Mouse (Mus musculus) megakaryocyte, embryonic 14.5 days (primary cell): ENCODE data around the gene Cdh6.

Source experiments
- FLI1 ChIP-seq: IDR thresholded peaks from 2 replicates; pipeline ENCODE4 v1.6.1; 2012; ENCODE audit warnings: low read length, inconsistent platforms, mixed read lengths
- GATA1 ChIP-seq: IDR thresholded peaks from 3 replicates; pipeline ENCODE4 v1.6.1; 2012; ENCODE audit warnings: mixed read lengths, low read length, inconsistent platforms, borderline replicate concordance

DNA sequence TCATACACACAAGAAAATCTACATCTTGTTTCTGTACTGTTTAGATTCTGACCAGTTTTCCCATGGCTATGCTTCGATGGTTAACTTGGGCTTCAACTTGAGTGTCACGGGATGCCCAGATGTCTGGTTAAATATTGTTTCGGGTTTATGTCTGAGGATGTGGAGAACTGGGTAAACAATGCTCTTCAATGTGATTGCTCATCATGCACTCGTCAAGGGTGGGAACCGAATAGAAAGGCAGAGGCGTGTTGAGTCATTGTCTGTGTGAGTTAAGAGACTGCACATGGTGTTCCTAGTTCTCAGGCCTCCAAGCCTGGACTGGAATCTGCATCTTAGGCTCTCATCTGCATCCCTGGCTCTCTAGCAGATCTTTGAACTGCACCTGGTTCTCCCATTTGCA, 36.7 kb upstream of the Cdh6 start:
- TF ChIP-seq GATA1 (no peak), FLI1 (no peak)
